Mouse (Mus musculus): ENCODE data around the gene Mpp2. TPM values are rescaled to one million over a fixed set of nuclear protein-coding genes. Genes with fewer than 3 reads are reported as not detected.

Mpp2 gene
- polyA plus RNA-seq, 1 experiment, result 21.2 TPM

- Histone ChIP-seq H3K27me3 (ENCODE audit: control insufficient read depth) (peaks cover 4% of the 10 kb centered on the region), H3K4me3 (replicated peaks) (no peak overlapping the region), H3K4me1 (ENCODE audit: control insufficient read depth) (peaks cover 21% of the 10 kb centered on the region), H3K36me3 (ENCODE audit: control insufficient read depth) (peaks cover 85% of the 10 kb centered on the region), H3K9me3 (ENCODE audit: control insufficient read depth, low read length) (no peaks in the 10 kb centered on the region)
- TF ChIP-seq GATA1 (IDR thresholded peaks at IDR 0.05; ENCODE audit: low read length), result no peak
- TF ChIP-seq TAL1 (IDR thresholded peaks at IDR 0.05; ENCODE audit: low read length), result no peak
These were observed 26.9 kb downstream of the Mpp2 start for GRCm38 (mm10) chr11:102061236-102061940.

GRCm38 (mm10) chr11:102053847-102054246 lies 34.5 kb downstream of the Mpp2 start:
- peaks cover 14% of the 10 kb centered on the region for H3K36me3 ChIP-seq (ENCODE audit: control insufficient read depth)
- H3K4me1 ChIP-seq (ENCODE audit: control insufficient read depth), result no peaks in the 10 kb centered on the region
- no peak for TF ChIP-seq TAL1 (IDR thresholded peaks at IDR 0.05; ENCODE audit: low read length)
- TF ChIP-seq GATA1 (IDR thresholded peaks at IDR 0.05; ENCODE audit: low read length), result no peak
- peaks cover 6% of the 10 kb centered on the region for H3K27me3 ChIP-seq (ENCODE audit: control insufficient read depth)
- no peaks in the 10 kb centered on the region for H3K9me3 ChIP-seq (ENCODE audit: control insufficient read depth, low read length)
- no peak overlapping the region for H3K4me3 ChIP-seq (replicated peaks)

- no peaks in the 10 kb centered on the region for H3K4me1 ChIP-seq (ENCODE audit: control insufficient read depth)
- H3K36me3 ChIP-seq (ENCODE audit: control insufficient read depth), result peaks cover 8% of the 10 kb centered on the region
- TF ChIP-seq GATA1 (IDR thresholded peaks at IDR 0.05; ENCODE audit: low read length), result no peak
- no peak for TF ChIP-seq TAL1 (IDR thresholded peaks at IDR 0.05; ENCODE audit: low read length)
- H3K9me3 ChIP-seq (ENCODE audit: control insufficient read depth, low read length), result no peaks in the 10 kb centered on the region
- H3K4me3 ChIP-seq (replicated peaks), result no peak overlapping the region
- peaks cover 6% of the 10 kb centered on the region for H3K27me3 ChIP-seq (ENCODE audit: control insufficient read depth)
These were observed 35.1 kb downstream of the Mpp2 start for GRCm38 (mm10) chr11:102053183-102053582.

GRCm38 (mm10) chr11:102052697-102053096 lies 35.6 kb downstream of the Mpp2 start:
- Histone ChIP-seq H3K36me3 (ENCODE audit: control insufficient read depth) (peaks cover 3% of the 10 kb centered on the region), H3K4me3 (replicated peaks) (no peak overlapping the region), H3K9me3 (ENCODE audit: control insufficient read depth, low read length) (no peaks in the 10 kb centered on the region), H3K27me3 (ENCODE audit: control insufficient read depth) (peaks cover 6% of the 10 kb centered on the region), H3K4me1 (ENCODE audit: control insufficient read depth) (no peaks in the 10 kb centered on the region)
- no peak for TF ChIP-seq TAL1 (IDR thresholded peaks at IDR 0.05; ENCODE audit: low read length)
- no peak for TF ChIP-seq GATA1 (IDR thresholded peaks at IDR 0.05; ENCODE audit: low read length)

- no peak overlapping the region for H3K4me3 ChIP-seq (replicated peaks)
- peaks cover 6% of the 10 kb centered on the region for H3K27me3 ChIP-seq (ENCODE audit: control insufficient read depth)
- TF ChIP-seq TAL1 (IDR thresholded peaks at IDR 0.05; ENCODE audit: low read length) (no peak), GATA1 (IDR thresholded peaks at IDR 0.05; ENCODE audit: low read length) (no peak)
These were observed 36.4 kb downstream of the Mpp2 start for GRCm38 (mm10) chr11:102051954-102052353.

GRCm38 (mm10) chr11:102051541-102051940 lies 36.8 kb downstream of the Mpp2 start:
- Histone ChIP-seq H3K4me3 (replicated peaks) (no peak overlapping the region), H3K36me3 (ENCODE audit: control insufficient read depth) (no peaks in the 10 kb centered on the region), H3K4me1 (ENCODE audit: control insufficient read depth) (no peaks in the 10 kb centered on the region), H3K9me3 (ENCODE audit: control insufficient read depth, low read length) (no peaks in the 10 kb centered on the region), H3K27me3 (ENCODE audit: control insufficient read depth) (peaks cover 6% of the 10 kb centered on the region)
- TF ChIP-seq GATA1 (IDR thresholded peaks at IDR 0.05; ENCODE audit: low read length) (no peak), TAL1 (IDR thresholded peaks at IDR 0.05; ENCODE audit: low read length) (no peak)

More at GRCm38 (mm10) chr11:102051954-102052353, 36.4 kb downstream of the Mpp2 start:
- no peaks in the 10 kb centered on the region for H3K9me3 ChIP-seq (ENCODE audit: control insufficient read depth, low read length)
- no peaks in the 10 kb centered on the region for H3K4me1 ChIP-seq (ENCODE audit: control insufficient read depth)
- H3K36me3 ChIP-seq (ENCODE audit: control insufficient read depth), result no peaks in the 10 kb centered on the region; the same call in 1 of the 2 replicates

- peaks cover 7% of the 10 kb centered on the region for H3K9me3 ChIP-seq (ENCODE audit: control insufficient read depth, low read length)
- peaks cover 6% of the 10 kb centered on the region; the same call in 1 of the 2 replicates for H3K27me3 ChIP-seq (ENCODE audit: control insufficient read depth)
- TF ChIP-seq TAL1 (IDR thresholded peaks at IDR 0.05; ENCODE audit: low read length), result no peak
- H3K4me3 ChIP-seq (replicated peaks), result no peak overlapping the region
- H3K36me3 ChIP-seq (ENCODE audit: control insufficient read depth), result no peaks in the 10 kb centered on the region
- no peaks in the 10 kb centered on the region for H3K4me1 ChIP-seq (ENCODE audit: control insufficient read depth)
These were observed 38.3 kb downstream of the Mpp2 start for GRCm38 (mm10) chr11:102049875-102050482.

- H3K4me3 ChIP-seq (replicated peaks), result no peak overlapping the region
- H3K27me3 ChIP-seq (ENCODE audit: control insufficient read depth), result no peaks in the 10 kb centered on the region
- TF ChIP-seq TAL1 (IDR thresholded peaks at IDR 0.05; ENCODE audit: low read length), result no peak
- TF ChIP-seq GATA1 (IDR thresholded peaks at IDR 0.05; ENCODE audit: low read length), result no peak
- H3K4me1 ChIP-seq (ENCODE audit: control insufficient read depth), result no peaks in the 10 kb centered on the region
- no peaks in the 10 kb centered on the region for H3K36me3 ChIP-seq (ENCODE audit: control insufficient read depth)
- H3K9me3 ChIP-seq (ENCODE audit: control insufficient read depth, low read length), result peaks cover 7% of the 10 kb centered on the region
These were observed 41.7 kb downstream of the Mpp2 start for GRCm38 (mm10) chr11:102046607-102047006.

GRCm38 (mm10) chr11:102044691-102045212 lies 43.6 kb downstream of the Mpp2 start:
- no peak overlapping the region for H3K4me3 ChIP-seq (replicated peaks)
- TF ChIP-seq TAL1 (IDR thresholded peaks at IDR 0.05; ENCODE audit: low read length), result no peak
- no peak for TF ChIP-seq GATA1 (IDR thresholded peaks at IDR 0.05; ENCODE audit: low read length)
- no peaks in the 10 kb centered on the region for H3K27me3 ChIP-seq (ENCODE audit: control insufficient read depth)
- peaks cover 9% of the 10 kb centered on the region for H3K9me3 ChIP-seq (ENCODE audit: control insufficient read depth, low read length)
- no peaks in the 10 kb centered on the region for H3K4me1 ChIP-seq (ENCODE audit: control insufficient read depth)
- H3K36me3 ChIP-seq (ENCODE audit: control insufficient read depth), result no peaks in the 10 kb centered on the region
